Mouse (Mus musculus) left cerebral cortex, adult 2 months (tissue): ENCODE results near the gene Irf9. TPM values are rescaled to one million over a fixed set of nuclear protein-coding genes. Genes with fewer than 3 reads are reported as not detected.

Experiments used
- DNase-seq, 2 experiments: peaks; one replicate each; pipeline ENCODE4 v3.0.0; 2021 to 2022; ENCODE audit warnings: low spot score in 2 of 2, mixed read lengths in 1 of 2; ENCODE audit errors: extremely low spot score in 1 of 2
- H3K27ac ChIP-seq: fragments of 200-600 bp; 2 replicates; pipeline ENCODE4 v1.8.1; 2022
- H3K4me3 ChIP-seq: fragments of 200-600 bp; 2 replicates; pipeline ENCODE4 v1.8.1; 2022
- CTCF ChIP-seq: fragments of 200-600 bp; IDR thresholded peaks from 2 replicates; pipeline ENCODE4 v1.8.1; 2022; ENCODE audit warnings: antibody characterized with exemption, mild to moderate bottlenecking, moderate library complexity
- intact Hi-C: fragments of 180-260 bp; cut with DNase I; formaldehyde crosslinking; loops from one replicate; pipeline ENCODE4 v1.15.1; 2025
- total RNA-seq, 2 experiments: library from RNA; stranded (reverse); gene quantifications; 2 replicates each; pipeline ENCODE4 v1.2.3; 2021

The Irf9 gene
- total RNA-seq, 2 experiments from 2014 or later = 13.0 to 16.4 TPM

DNA sequence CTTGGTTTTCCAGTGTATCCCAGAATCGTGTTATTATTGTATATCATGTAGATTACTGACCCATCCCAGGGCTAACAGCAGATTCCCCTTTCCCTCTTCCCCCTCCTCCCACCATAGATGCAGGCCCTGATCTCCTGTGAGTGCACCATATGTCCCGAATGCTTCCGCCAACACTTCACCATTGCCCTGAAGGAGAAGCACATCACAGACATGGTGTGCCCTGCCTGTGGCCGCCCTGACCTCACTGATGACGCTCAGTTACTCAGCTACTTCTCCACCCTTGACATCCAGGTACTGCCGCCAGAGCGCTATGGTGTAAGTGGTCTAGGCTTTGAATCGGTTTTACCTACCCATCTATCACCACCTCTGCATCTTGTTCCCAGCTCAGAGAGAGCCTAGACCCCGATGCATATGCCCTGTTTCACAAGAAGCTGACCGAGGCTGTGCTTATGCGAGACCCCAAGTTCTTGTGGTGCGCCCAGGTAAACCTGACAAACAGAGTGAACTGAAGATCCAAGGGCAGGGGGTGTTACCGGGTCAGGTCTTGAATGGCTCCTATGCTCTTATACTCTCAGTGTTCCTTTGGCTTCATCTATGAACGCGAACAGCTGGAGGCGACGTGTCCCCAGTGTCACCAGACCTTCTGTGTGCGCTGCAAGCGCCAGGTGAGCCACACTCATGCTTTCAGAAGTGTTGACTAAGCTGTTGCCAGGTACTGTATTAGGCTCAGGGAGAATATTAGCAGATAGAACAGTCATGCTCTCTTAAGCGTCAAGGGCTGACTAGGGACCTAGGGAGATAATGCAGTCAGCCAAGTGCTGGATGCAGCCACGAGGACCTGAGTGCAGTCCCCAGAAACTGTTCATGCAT lies 4.6 kb upstream of the Irf9 start:
- Histone ChIP-seq H3K4me3 (no peak overlapping the region), H3K27ac (no peak overlapping the region)
- intact Hi-C loops = no loop called here
- no peak for TF ChIP-seq CTCF
- DNase-seq = no peak

DNA sequence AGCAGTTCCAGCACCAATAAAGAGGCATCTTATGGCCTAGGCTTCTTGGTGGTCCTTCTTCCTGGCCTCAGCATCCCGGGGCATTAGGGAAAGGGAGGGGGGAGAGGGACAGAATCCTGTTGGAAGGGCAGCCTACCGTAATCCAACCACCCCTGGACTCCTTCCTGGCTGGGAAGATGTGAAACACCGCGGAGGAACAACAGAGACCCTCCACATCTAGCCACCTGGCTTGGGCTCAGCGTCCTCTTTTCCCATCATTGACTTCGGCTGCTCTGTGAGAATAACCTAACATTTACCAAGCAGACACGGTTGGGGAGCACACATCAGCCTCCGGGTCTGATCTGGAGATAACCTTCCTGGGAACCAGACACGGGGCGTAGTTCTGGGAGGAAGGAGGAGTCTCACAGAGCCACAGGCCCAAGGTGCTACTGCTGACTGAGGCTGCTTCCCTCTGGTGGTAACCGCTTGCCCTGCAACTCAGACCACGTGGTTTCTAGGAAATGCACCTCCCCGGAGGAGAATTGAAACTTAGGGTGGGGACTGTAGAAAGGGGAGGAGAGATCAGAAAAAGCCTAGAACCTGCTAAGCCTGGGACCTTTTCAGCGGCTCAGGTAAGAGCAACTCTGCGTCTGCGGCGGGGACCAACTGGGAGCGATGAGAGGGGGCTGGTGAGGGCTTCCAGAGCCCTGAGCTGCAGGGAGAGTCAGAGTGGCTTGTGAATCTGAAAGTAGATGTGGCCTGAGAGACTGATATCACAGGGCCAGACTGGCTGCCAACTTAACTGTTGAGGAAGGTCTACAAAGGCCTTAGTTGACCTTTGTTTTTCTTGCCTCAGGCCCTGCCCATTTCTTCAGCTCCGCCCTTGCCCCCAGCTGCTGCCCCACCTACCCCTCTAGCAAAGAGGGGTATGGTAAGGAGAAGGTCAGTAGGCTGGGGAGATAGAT lies 534 bp downstream of the Irf9 start:
- peak overlapping the region; percentile 44 for H3K4me3 ChIP-seq
- peak; percentile 92 for TF ChIP-seq CTCF
- peak; percentile 82 to 86 for DNase-seq
- intact Hi-C loops = no loop called here
- H3K27ac ChIP-seq = peak overlapping the region; percentile 78

- DNase-seq = no peak
- Histone ChIP-seq H3K4me3 (no peak overlapping the region), H3K27ac (no peak overlapping the region)
- intact Hi-C loops = no loop called here
- TF ChIP-seq CTCF = no peak
These were observed 1.5 kb downstream of the Irf9 start for GRCm38 (mm10) chr14:55604823-55605222.

DNA sequence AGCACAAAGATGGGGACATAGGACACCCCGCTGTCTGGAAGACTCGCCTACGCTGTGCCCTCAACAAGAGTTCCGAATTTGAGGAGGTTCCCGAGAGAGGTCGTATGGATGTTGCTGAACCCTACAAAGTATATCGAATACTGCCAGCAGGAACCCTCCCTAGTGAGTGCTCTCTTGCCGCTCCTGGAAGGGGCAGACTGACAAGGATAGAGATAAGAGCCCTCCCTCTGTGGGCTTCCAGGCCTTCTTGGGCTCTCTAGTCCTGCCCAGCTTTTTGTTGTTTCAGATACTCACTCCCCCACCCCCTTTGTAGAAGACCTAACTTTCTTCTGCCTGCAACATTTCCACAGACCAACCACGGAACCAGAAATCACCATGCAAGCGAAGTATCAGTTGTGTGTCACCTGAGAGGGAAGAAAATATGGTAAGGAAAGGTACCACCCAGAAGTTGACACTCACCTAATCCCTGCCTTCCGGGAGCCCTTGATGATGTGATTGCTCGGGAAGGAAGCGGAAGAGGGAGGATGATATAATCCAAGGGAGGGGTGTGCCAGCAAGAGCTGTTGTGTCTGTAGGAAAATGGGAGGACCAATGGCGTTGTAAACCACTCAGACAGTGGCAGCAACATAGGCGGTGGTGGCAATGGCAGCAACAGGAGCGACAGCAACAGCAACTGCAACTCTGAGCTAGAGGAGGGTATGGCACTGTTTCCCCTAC lies 2.5 kb downstream of the Irf9 start:
- no peak for TF ChIP-seq CTCF
- intact Hi-C loops = no loop called here
- no peak overlapping the region for H3K27ac ChIP-seq
- H3K4me3 ChIP-seq = no peak overlapping the region
- DNase-seq = no peak

DNA sequence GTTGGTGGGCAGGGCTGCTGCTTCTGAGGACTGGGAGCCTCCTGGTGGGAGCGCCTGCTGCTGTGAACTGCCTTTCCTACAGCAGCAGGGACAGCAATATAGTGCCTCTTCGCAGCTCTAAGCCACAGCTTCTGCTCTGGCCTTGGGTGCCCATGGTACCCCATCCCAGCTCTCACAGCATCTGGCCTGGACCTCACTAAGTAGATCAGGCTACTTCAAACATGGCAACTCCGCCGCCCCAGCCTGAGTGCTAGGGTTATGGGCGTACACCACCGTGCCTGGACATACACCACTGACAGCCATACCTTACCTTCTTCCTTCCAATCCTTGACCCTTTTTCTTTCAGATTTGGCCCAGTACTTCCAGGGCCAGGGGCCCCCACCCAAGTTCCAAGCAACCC lies 5.0 kb downstream of the Irf9 start:
- Histone ChIP-seq H3K27ac (no peak overlapping the region), H3K4me3 (no peak overlapping the region)
- no peak for DNase-seq
- intact Hi-C loops = no loop called here
- no peak for TF ChIP-seq CTCF

DNA sequence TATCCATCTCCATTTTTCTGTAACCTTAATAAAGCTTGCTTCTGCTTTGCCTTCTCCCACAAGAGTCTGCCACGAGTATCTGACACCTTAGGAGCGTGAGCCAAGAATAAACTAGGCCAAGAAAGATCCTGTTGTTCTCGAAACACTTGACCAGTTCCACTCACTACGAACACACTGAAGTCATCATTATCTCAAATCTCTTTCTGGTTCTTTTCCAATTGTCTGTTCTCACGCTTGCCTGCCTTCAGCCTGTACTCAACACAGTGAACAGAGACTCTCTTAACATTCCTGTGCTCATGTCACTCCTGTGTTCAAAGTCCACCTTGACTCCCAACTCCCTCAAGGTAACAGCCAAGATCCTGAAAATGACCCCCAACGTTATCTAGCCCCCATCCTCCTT lies 10.0 kb downstream of the Irf9 start:
- TF ChIP-seq CTCF = no peak
- DNase-seq = no peak
- intact Hi-C loops = no loop called here
- H3K4me3 ChIP-seq = no peak overlapping the region
- no peak overlapping the region for H3K27ac ChIP-seq

DNA sequence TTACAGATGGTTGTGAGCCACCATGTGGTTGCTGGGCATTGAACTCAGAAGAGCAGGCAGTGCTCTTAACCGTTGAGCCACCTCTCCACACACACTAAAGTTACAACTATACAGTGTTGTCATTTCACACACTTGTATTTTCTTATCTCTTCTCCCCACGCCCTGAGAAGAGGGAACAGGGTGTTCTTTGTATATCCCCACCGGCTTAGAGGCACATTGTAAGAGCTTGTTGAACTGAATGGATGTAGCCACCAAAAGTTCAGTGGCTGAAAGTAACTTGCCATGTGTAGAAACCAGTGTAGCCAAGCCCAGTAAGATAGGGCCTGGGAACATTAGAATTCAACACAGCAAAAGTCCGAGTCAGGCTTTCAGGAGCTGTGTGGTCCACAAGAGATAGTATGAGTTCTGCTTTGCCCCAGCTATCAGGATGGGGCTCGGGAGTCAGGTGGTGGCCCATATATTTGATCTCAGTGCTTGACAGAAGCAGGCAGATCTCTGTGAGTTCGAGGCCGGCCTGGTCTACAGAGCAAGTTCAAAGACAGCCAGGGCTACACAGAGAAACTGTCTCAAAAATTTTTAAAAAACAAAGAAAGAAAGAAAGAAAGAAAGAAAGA lies 11.3 kb downstream of the Irf9 start:
- no peak for DNase-seq
- no peak overlapping the region for H3K27ac ChIP-seq
- TF ChIP-seq CTCF = no peak
- intact Hi-C loops = no loop called here
- H3K4me3 ChIP-seq = no peak overlapping the region

DNA sequence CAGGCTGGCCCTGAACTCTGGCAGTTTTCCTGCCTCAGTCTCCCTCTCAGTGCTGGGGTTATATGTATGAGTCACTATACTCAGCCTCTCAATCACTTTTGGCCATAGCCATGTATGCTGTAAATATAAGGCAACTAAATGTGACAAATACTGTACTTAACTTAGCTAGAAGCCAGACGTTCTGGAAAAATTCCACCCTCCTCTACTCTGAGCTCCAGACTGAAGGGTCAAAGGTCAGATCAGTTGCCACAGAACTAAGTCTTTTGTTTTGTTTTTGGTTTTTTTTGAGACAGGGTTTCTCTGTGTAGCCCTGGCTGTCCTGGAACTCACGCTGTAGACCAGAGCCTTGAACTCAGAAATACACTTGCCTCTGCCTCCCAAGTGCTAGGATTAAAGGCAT lies 12.5 kb downstream of the Irf9 start:
- intact Hi-C loops = no loop called here

DNA sequence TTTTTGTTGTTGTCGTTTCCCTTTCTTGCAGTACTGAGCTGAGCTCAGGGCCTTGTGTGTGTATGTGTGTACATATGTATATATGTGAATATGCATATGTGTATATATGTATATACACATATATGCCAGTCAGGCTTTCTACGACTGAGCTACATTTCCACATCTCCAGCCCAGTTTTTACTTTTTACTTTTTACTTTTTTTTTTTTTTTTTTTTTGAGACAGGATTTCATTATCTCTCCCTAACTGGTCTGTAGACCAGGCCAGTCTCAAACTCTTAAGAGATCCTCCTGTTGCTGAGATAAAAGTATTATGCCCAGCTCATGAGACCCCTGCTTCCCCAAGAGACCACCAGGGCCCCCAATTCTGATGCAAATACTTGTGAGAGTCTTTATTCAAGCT lies 13.5 kb downstream of the Irf9 start:
- Histone ChIP-seq H3K27ac (no peak overlapping the region), H3K4me3 (no peak overlapping the region)
- no peak for DNase-seq
- intact Hi-C loops = no loop called here
- no peak for TF ChIP-seq CTCF

More for the DNA sequence above, 12.5 kb downstream of the Irf9 start:
- Histone ChIP-seq H3K27ac (no peak overlapping the region), H3K4me3 (no peak overlapping the region)
- TF ChIP-seq CTCF = no peak
- DNase-seq = no peak

DNA sequence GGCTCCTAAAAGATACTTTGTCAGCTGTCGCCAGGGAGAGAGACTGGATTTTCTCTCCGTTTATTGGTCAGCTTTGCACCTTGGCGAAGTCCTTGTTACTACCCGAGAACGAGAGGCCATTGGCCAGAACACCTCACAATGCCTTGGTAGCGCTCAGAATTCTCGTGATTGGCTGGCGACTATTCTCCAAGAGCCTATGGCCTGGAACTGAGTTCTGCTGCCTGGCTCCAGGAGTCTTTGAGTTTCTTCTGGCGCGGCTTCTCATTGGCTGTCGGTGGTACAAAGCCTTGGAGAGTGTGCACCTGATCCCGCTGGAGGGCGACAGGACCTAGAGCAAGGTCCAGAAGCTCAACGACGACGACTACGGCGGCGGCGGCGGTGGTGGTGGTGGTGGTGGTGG lies 14.5 kb downstream of the Irf9 start, which contains the start of gene Rec8:
Rec8 (plus strand) TSS at position 216 of the 400 bp plus-strand sequence.
- no peak within 1 kb of the TSS for H3K4me3 ChIP-seq
- no peak for DNase-seq

DNA sequence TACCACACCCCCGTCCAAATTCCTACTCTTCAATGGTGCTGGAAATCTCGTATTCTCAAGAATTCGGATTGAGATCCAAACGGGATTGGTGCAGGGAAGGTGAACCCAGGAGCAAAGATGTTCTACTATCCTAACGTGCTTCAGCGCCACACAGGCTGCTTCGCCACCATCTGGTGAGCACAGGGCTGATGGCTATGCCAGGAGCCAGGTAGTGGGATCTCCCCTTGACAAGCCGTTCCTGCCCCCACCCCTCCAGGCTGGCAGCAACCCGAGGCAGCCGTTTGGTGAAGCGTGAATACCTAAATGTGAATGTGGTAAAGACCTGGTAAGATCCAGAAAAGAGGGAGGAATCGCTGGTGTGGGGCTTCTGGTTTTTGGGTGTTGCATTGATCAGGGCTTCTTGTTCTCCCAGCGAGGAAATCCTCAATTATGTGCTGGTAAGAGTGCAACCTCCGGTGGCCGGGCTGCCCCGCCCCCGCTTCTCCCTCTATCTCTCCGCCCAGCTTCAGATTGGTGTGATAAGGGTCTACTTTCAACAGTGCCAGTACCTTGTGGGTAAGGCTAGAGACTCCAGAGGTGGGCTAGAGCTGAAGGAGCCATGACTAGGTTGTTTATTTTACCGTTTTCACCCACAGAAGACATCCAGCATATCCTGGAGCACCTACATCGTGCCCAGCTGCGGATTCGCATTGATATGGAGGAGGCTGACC lies 15.3 kb downstream of the Irf9 start:
- H3K27ac ChIP-seq = no peak overlapping the region
- no peak overlapping the region for H3K4me3 ChIP-seq
- TF ChIP-seq CTCF = no peak
- intact Hi-C loops = no loop called here
- no peak for DNase-seq

More for the DNA sequence above, 14.5 kb downstream of the Irf9 start, which contains the start of gene Rec8:
- H3K27ac ChIP-seq = no peak within 1 kb of the TSS
- TF ChIP-seq CTCF = no peak
- intact Hi-C loops = no loop called here
